Mouse (Mus musculus): Measurements from ENCODE around the gene Mkrn1.

DNA sequence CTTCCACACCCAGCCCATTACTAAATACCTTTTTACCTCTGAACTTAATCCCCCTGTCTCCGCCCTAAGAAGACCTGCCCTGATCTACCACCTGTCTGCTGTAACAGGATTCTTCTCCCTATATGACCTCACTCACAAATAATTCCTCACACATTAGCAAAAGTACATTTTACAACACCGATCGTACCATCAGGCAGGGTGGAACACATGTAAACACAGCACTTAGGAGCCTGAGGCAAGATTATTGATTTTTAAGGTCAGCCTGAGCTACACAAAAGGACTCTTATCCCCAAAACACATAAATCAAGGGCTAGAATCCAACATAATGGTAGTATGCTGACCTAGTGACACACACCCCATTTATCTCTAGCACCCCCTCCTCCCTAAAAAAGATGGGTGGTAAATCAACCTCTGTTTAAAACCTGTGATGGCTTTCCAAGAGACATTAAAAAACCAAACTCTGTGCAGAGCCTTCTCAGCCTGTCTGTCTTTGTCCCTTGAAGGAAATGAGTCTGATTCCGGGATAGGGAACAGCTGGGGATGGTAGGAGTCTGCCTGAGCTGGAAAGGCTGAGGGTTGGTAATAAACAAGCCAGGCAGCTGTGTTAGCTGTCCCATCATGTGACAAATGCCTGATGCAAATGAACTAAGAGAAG is 46.8 kb downstream of the Mkrn1 start:
- TF ChIP-seq CTCF (conservative IDR thresholded peaks at IDR 0.05; ENCODE audit: insufficient read depth, insufficient read length, low read depth, low read length) (no peak), POLR2A (IDR thresholded peaks at IDR 0.05; ENCODE audit: low read depth, low read length) (no peak)

Measured in kidney, adult 2 months (tissue).